Mouse (Mus musculus) forebrain, embryonic 16.5 days (tissue): ENCODE data around the gene Bloc1s3. TPM values are rescaled to one million over a fixed set of nuclear protein-coding genes. Genes with fewer than 3 reads are reported as not detected.

Source experiments
- ATAC-seq: fragments of 200-750 bp; cut with Nextera tagmentation; 2 replicates; pipeline ENCODE4 v1.8.0; 2017; ENCODE audit warnings: mild to moderate bottlenecking, moderate library complexity
- H3K27ac ChIP-seq: fragments of 300-500 bp; sonication (generic); 2 replicates; pipeline ENCODE4 v1.5.1; 2014; ENCODE audit warnings: low read length, control low read depth
- H3K27me3 ChIP-seq: fragments of 300-500 bp; sonication (generic); replicated peaks from 2 replicates; pipeline ENCODE4 v1.6.1; 2014; ENCODE audit warnings: low read length; ENCODE audit not compliant: control insufficient read depth, insufficient read depth
- H3K36me3 ChIP-seq: fragments of 300-500 bp; sonication (generic); 2 replicates; pipeline ENCODE4 v1.6.1; 2014; ENCODE audit not compliant: control insufficient read depth, insufficient read depth
- H3K4me1 ChIP-seq: fragments of 300-500 bp; sonication (generic); replicated peaks from 2 replicates; pipeline ENCODE4 v1.6.1; 2014; ENCODE audit warnings: low read length; ENCODE audit not compliant: control insufficient read depth, insufficient read depth
- H3K4me2 ChIP-seq: fragments of 300-500 bp; sonication (generic); 2 replicates; pipeline ENCODE4 v1.6.1; 2014; ENCODE audit warnings: mild to moderate bottlenecking, low read length, control low read depth
- H3K4me3 ChIP-seq: fragments of 300-500 bp; sonication (generic); replicated peaks from 2 replicates; pipeline ENCODE4 v1.5.1; 2014; ENCODE audit warnings: mild to moderate bottlenecking, low read length, control low read depth
- H3K9ac ChIP-seq: fragments of 300-500 bp; sonication (generic); replicated peaks from 2 replicates; pipeline ENCODE4 v1.6.1; 2014; ENCODE audit warnings: low read depth, low read length, control low read depth
- H3K9me3 ChIP-seq: fragments of 300-500 bp; sonication (generic); 2 replicates; pipeline ENCODE4 v1.6.1; 2016; ENCODE audit warnings: low read length; ENCODE audit not compliant: control insufficient read depth
- WGBS: fragments of 180-500 bp; shearing (Covaris S2); extraction: QIAGEN DNeasy Blood & Tissue Kit; methylation state at CpG from one replicate; pipeline ENCODE4 v1.1.7; 2014; 5-methylcytosine and 5-hydroxymethylcytosine counted together
- polyA plus RNA-seq: library from polyadenylated mRNA; unstranded; fragments of >200 nt; fragmentation: Nextera tagmentation; extraction: Ambion mirVana; gene quantifications from 2 replicates; pipeline ENCODE4 v1.2.1, GENCODE M21; 2015

Gene Bloc1s3
- polyA plus RNA-seq, 1 experiment from 2014 or later = 4.9 TPM

GRCm38 (mm10) chr7:19506969-19507611, 1.1 kb downstream of the Bloc1s3 start:
- WGBS = under 1% methylated on average over 71 of the region's 71 CpGs
- Histone ChIP-seq H3K27me3 (no peaks in the 10 kb centered on the region), H3K9me3 (no peaks in the 10 kb centered on the region), H3K4me2 (peak overlapping the region; percentile 94), H3K27ac (peak overlapping the region; percentile 73), H3K9ac (peak overlapping the region; percentile 77), H3K4me3 (peak overlapping the region; percentile 69), H3K36me3 (no peaks in the 10 kb centered on the region), H3K4me1 (peaks cover 28% of the 10 kb centered on the region)
- ATAC-seq = 0 out of 2 replicates have a peak, but pooled peaks have one; percentile 2

- H3K4me3 ChIP-seq = peak overlapping the region; percentile 69
- H3K9me3 ChIP-seq = no peaks in the 10 kb centered on the region
- H3K9ac ChIP-seq = peak overlapping the region; percentile 77; the same call in 1 of the 2 replicates
- H3K4me2 ChIP-seq = peak overlapping the region; percentile 94
- ATAC-seq = no peak
- H3K27me3 ChIP-seq = no peaks in the 10 kb centered on the region
- 17% methylated on average over 6 of the region's 6 CpGs for WGBS
- H3K27ac ChIP-seq = no peak overlapping the region
- H3K4me1 ChIP-seq = peaks cover 28% of the 10 kb centered on the region
- H3K36me3 ChIP-seq = no peaks in the 10 kb centered on the region
Observed at GRCm38 (mm10) chr7:19506326-19506725, 1.8 kb downstream of the Bloc1s3 start.

GRCm38 (mm10) chr7:19503481-19504068, 4.6 kb downstream of the Bloc1s3 start:
- Histone ChIP-seq H3K4me3 (no peak overlapping the region), H3K27me3 (no peaks in the 10 kb centered on the region), H3K4me2 (no peak overlapping the region), H3K36me3 (no peaks in the 10 kb centered on the region), H3K27ac (no peak overlapping the region), H3K9me3 (no peaks in the 10 kb centered on the region), H3K9ac (no peak overlapping the region), H3K4me1 (peaks cover 18% of the 10 kb centered on the region)
- WGBS = 35% methylated on average over 5 of the region's 5 CpGs
- ATAC-seq = no peak

GRCm38 (mm10) chr7:19501658-19502057, 6.5 kb downstream of the Bloc1s3 start:
- WGBS = 77% methylated on average over 4 of the region's 4 CpGs
- peaks cover 6% of the 10 kb centered on the region for H3K4me1 ChIP-seq
- ATAC-seq = no peak

GRCm38 (mm10) chr7:19500420-19501363, 7.5 kb downstream of the Bloc1s3 start:
- Histone ChIP-seq H3K36me3 (no peaks in the 10 kb centered on the region), H3K4me3 (no peak overlapping the region), H3K9me3 (no peaks in the 10 kb centered on the region), H3K4me1 (no peaks in the 10 kb centered on the region), H3K4me2 (no peak overlapping the region), H3K9ac (no peak overlapping the region), H3K27ac (no peak overlapping the region), H3K27me3 (0 out of 2 replicates have a peak, but pooled peaks cover 2% of the 10 kb centered on the region)
- ATAC-seq = no peak
- WGBS = 69% methylated on average over 12 of the region's 12 CpGs

More at GRCm38 (mm10) chr7:19501658-19502057, 6.5 kb downstream of the Bloc1s3 start:
- Histone ChIP-seq H3K4me3 (no peak overlapping the region), H3K9me3 (no peaks in the 10 kb centered on the region), H3K9ac (no peak overlapping the region), H3K36me3 (no peaks in the 10 kb centered on the region), H3K27me3 (0 out of 2 replicates have a peak, but pooled peaks cover 2% of the 10 kb centered on the region), H3K27ac (no peak overlapping the region), H3K4me2 (no peak overlapping the region)

- Histone ChIP-seq H3K4me2 (no peak overlapping the region), H3K27me3 (0 out of 2 replicates have a peak, but pooled peaks cover 2% of the 10 kb centered on the region), H3K27ac (no peak overlapping the region), H3K9ac (no peak overlapping the region), H3K4me3 (no peak overlapping the region), H3K4me1 (no peaks in the 10 kb centered on the region), H3K9me3 (no peaks in the 10 kb centered on the region), H3K36me3 (no peaks in the 10 kb centered on the region)
- WGBS = 90% methylated on average over 4 of the region's 4 CpGs
- no peak for ATAC-seq
Observed at GRCm38 (mm10) chr7:19498326-19498725, 9.8 kb downstream of the Bloc1s3 start.

- H3K36me3 ChIP-seq = no peaks in the 10 kb centered on the region
- H3K4me3 ChIP-seq = no peak overlapping the region
- H3K27ac ChIP-seq = no peak overlapping the region
- peaks cover 3% of the 10 kb centered on the region; the same call in 1 of the 2 replicates for H3K4me1 ChIP-seq
- ATAC-seq = no peak
- H3K27me3 ChIP-seq = peaks cover 14% of the 10 kb centered on the region
- no peak overlapping the region for H3K4me2 ChIP-seq
- H3K9ac ChIP-seq = no peak overlapping the region
- no peaks in the 10 kb centered on the region for H3K9me3 ChIP-seq
- WGBS = 76% methylated on average over 5 of the region's 5 CpGs
Observed at GRCm38 (mm10) chr7:19496214-19496555, 12.0 kb downstream of the Bloc1s3 start.

- H3K9ac ChIP-seq = no peak overlapping the region
- no peaks in the 10 kb centered on the region for H3K9me3 ChIP-seq
- H3K36me3 ChIP-seq = no peaks in the 10 kb centered on the region
- no peak overlapping the region for H3K4me3 ChIP-seq
- ATAC-seq = no peak
- peaks cover 19% of the 10 kb centered on the region for H3K27me3 ChIP-seq
- WGBS = 74% methylated on average over 20 of the region's 20 CpGs
- peaks cover 3% of the 10 kb centered on the region; the same call in 1 of the 2 replicates for H3K4me1 ChIP-seq
- no peak overlapping the region for H3K4me2 ChIP-seq
- no peak overlapping the region for H3K27ac ChIP-seq
Observed at GRCm38 (mm10) chr7:19495521-19496213, 12.5 kb downstream of the Bloc1s3 start.
